Mouse (Mus musculus): ENCODE results near the gene Rps15a. TPM values are rescaled to one million over a fixed set of nuclear protein-coding genes. Genes with fewer than 3 reads are reported as not detected.

Gene Rps15a
- polyA plus RNA-seq, 1 experiment from 2014 or later = 1,074 TPM

- Histone ChIP-seq H3K27me3 (ENCODE audit: insufficient read depth, low read length) (no peaks in the 10 kb centered on the region), H3K4me2 (ENCODE audit: low read length) (no peak overlapping the region), H3K27ac (peak overlapping the region; percentile 77), H3K9ac (ENCODE audit: low read depth, low read length) (no peak overlapping the region), H3K4me1 (replicated peaks; ENCODE audit: insufficient read depth, low read length) (peaks cover 5% of the 10 kb centered on the region), H3K4me3 (replicated peaks; ENCODE audit: low read depth, low read length) (no peak overlapping the region), H3K9me3 (replicated peaks; ENCODE audit: low read length) (no peaks in the 10 kb centered on the region), H3K36me3 (ENCODE audit: insufficient read depth, low read length) (peaks cover 31% of the 10 kb centered on the region)
- ATAC-seq (replicated peaks; ENCODE audit: low FRiP score, low read depth) (no peak), DNase-seq (ENCODE audit: low spot score) (no peak)
- 80% methylated on average over 3 of the region's 3 CpGs for WGBS
- no peak for TF ChIP-seq CTCF (IDR thresholded peaks at IDR 0.05; ENCODE audit: low read depth)
Measured at GRCm38 (mm10) chr7:118118426-118118825, 2.4 kb upstream of the Rps15a start.

- DNase-seq (ENCODE audit: low spot score) = no peak
- peaks cover 35% of the 10 kb centered on the region for H3K36me3 ChIP-seq (ENCODE audit: insufficient read depth, low read length)
- H3K9me3 ChIP-seq (replicated peaks; ENCODE audit: low read length) = no peaks in the 10 kb centered on the region
- H3K9ac ChIP-seq (ENCODE audit: low read depth, low read length) = no peak overlapping the region
- no peak for ATAC-seq (replicated peaks; ENCODE audit: low FRiP score, low read depth)
- no peak for TF ChIP-seq CTCF (IDR thresholded peaks at IDR 0.05; ENCODE audit: low read depth)
- H3K27me3 ChIP-seq (ENCODE audit: insufficient read depth, low read length) = no peaks in the 10 kb centered on the region
- no peak overlapping the region for H3K4me3 ChIP-seq (replicated peaks; ENCODE audit: low read depth, low read length)
- peak overlapping the region; percentile 77 for H3K27ac ChIP-seq
- no peak overlapping the region for H3K4me2 ChIP-seq (ENCODE audit: low read length)
- peaks cover 12% of the 10 kb centered on the region for H3K4me1 ChIP-seq (replicated peaks; ENCODE audit: insufficient read depth, low read length)
- 31% methylated on average over 4 of the region's 4 CpGs for WGBS
Measured at GRCm38 (mm10) chr7:118117539-118118210, 1.7 kb upstream of the Rps15a start.

GRCm38 (mm10) chr7:118116787-118117538 is 975 bp upstream of the Rps15a start:
- 10% methylated on average over 8 of the region's 8 CpGs for WGBS
- Histone ChIP-seq H3K4me1 (replicated peaks; ENCODE audit: insufficient read depth, low read length) (peaks cover 12% of the 10 kb centered on the region), H3K4me3 (replicated peaks; ENCODE audit: low read depth, low read length) (peak overlapping the region; percentile 94), H3K9me3 (replicated peaks; ENCODE audit: low read length) (no peaks in the 10 kb centered on the region), H3K27ac (peak overlapping the region; percentile 90), H3K36me3 (ENCODE audit: insufficient read depth, low read length) (peaks cover 32% of the 10 kb centered on the region; the same call in 1 of the 2 replicates), H3K9ac (ENCODE audit: low read depth, low read length) (peak overlapping the region; percentile 74; the same call in 1 of the 2 replicates), H3K4me2 (ENCODE audit: low read length) (peak overlapping the region; percentile 73), H3K27me3 (ENCODE audit: insufficient read depth, low read length) (no peaks in the 10 kb centered on the region)
- no peak for ATAC-seq (replicated peaks; ENCODE audit: low FRiP score, low read depth)
- no peak for DNase-seq (ENCODE audit: low spot score)
- TF ChIP-seq CTCF (IDR thresholded peaks at IDR 0.05; ENCODE audit: low read depth) = no peak

GRCm38 (mm10) chr7:118115533-118115876 is 483 bp downstream of the Rps15a start:
- no peaks in the 10 kb centered on the region for H3K27me3 ChIP-seq (ENCODE audit: insufficient read depth, low read length)
- H3K27ac ChIP-seq = peak overlapping the region; percentile 90
- ATAC-seq (replicated peaks; ENCODE audit: low FRiP score, low read depth) = peak; percentile 47
- peak; percentile 58 for DNase-seq (ENCODE audit: low spot score)
- H3K4me1 ChIP-seq (replicated peaks; ENCODE audit: insufficient read depth, low read length) = peaks cover 17% of the 10 kb centered on the region
- peak overlapping the region; percentile 89 for H3K4me2 ChIP-seq (ENCODE audit: low read length)
- no peaks in the 10 kb centered on the region for H3K9me3 ChIP-seq (replicated peaks; ENCODE audit: low read length)
- H3K9ac ChIP-seq (ENCODE audit: low read depth, low read length) = peak overlapping the region; percentile 99
- H3K36me3 ChIP-seq (ENCODE audit: insufficient read depth, low read length) = peaks cover 40% of the 10 kb centered on the region; the same call in 1 of the 2 replicates
- 0% methylated on average over 20 of the region's 20 CpGs for WGBS
- peak overlapping the region; percentile 94 for H3K4me3 ChIP-seq (replicated peaks; ENCODE audit: low read depth, low read length)
- no peak for TF ChIP-seq CTCF (IDR thresholded peaks at IDR 0.05; ENCODE audit: low read depth)

- H3K27me3 ChIP-seq (ENCODE audit: insufficient read depth, low read length) = no peaks in the 10 kb centered on the region
- ATAC-seq (replicated peaks; ENCODE audit: low FRiP score, low read depth) (no peak), DNase-seq (ENCODE audit: low spot score) (no peak)
- peaks cover 45% of the 10 kb centered on the region for H3K36me3 ChIP-seq (ENCODE audit: insufficient read depth, low read length)
- no peak overlapping the region for H3K27ac ChIP-seq
- peaks cover 14% of the 10 kb centered on the region for H3K4me1 ChIP-seq (replicated peaks; ENCODE audit: insufficient read depth, low read length)
- no peak for TF ChIP-seq CTCF (IDR thresholded peaks at IDR 0.05; ENCODE audit: low read depth)
- WGBS = 58% methylated on average over 5 of the region's 5 CpGs
- peak overlapping the region; percentile 94 for H3K4me3 ChIP-seq (replicated peaks; ENCODE audit: low read depth, low read length)
- peak overlapping the region; percentile 89 for H3K4me2 ChIP-seq (ENCODE audit: low read length)
- no peaks in the 10 kb centered on the region for H3K9me3 ChIP-seq (replicated peaks; ENCODE audit: low read length)
- peak overlapping the region; percentile 99; the same call in 1 of the 2 replicates for H3K9ac ChIP-seq (ENCODE audit: low read depth, low read length)
Measured at GRCm38 (mm10) chr7:118113541-118114297, 2.3 kb downstream of the Rps15a start.

GRCm38 (mm10) chr7:118111128-118111527 is 4.9 kb downstream of the Rps15a start:
- TF ChIP-seq CTCF (IDR thresholded peaks at IDR 0.05; ENCODE audit: low read depth) = no peak
- Histone ChIP-seq H3K27me3 (ENCODE audit: insufficient read depth, low read length) (no peaks in the 10 kb centered on the region), H3K4me3 (replicated peaks; ENCODE audit: low read depth, low read length) (no peak overlapping the region), H3K9me3 (replicated peaks; ENCODE audit: low read length) (no peaks in the 10 kb centered on the region), H3K9ac (ENCODE audit: low read depth, low read length) (peak overlapping the region; percentile 32; the same call in 1 of the 2 replicates), H3K27ac (no peak overlapping the region), H3K36me3 (ENCODE audit: insufficient read depth, low read length) (peaks cover 70% of the 10 kb centered on the region), H3K4me2 (ENCODE audit: low read length) (0 out of 2 replicates have a peak overlapping the region, but pooled peaks have one; percentile 23), H3K4me1 (replicated peaks; ENCODE audit: insufficient read depth, low read length) (peaks cover 14% of the 10 kb centered on the region)
- WGBS = 62% methylated on average over 3 of the region's 3 CpGs
- ATAC-seq (replicated peaks; ENCODE audit: low FRiP score, low read depth) (no peak), DNase-seq (ENCODE audit: low spot score) (no peak)
